Mouse (Mus musculus) midbrain, embryonic 15.5 days (tissue): Measurements from ENCODE around the gene Krt17. TPM values are rescaled to one million over a fixed set of nuclear protein-coding genes. Genes with fewer than 3 reads are reported as not detected.
A peak's percentile ranks its signal among the peaks of the same experiment; 100 is the strongest.

Experiments used
- ATAC-seq: fragments of 200-750 bp; cut with Nextera tagmentation; replicated peaks from 2 replicates; pipeline ENCODE4 v1.8.0; 2017; ENCODE audit warnings: moderate TSS enrichment
- H3K27ac ChIP-seq: fragments of 300-500 bp; sonication (generic); 2 replicates; pipeline ENCODE4 v1.5.1; 2015; ENCODE audit warnings: mild to moderate bottlenecking, inconsistent platforms
- H3K27me3 ChIP-seq: fragments of 300-500 bp; sonication (generic); replicated peaks from 2 replicates; pipeline ENCODE4 v1.6.1; 2015; ENCODE audit warnings: inconsistent platforms
- H3K36me3 ChIP-seq: fragments of 300-500 bp; sonication (generic); replicated peaks from 2 replicates; pipeline ENCODE4 v1.6.1; 2015; ENCODE audit warnings: inconsistent platforms
- H3K4me1 ChIP-seq: fragments of 300-500 bp; sonication (generic); 2 replicates; pipeline ENCODE4 v1.6.1; 2015; ENCODE audit warnings: inconsistent platforms
- H3K4me2 ChIP-seq: fragments of 300-500 bp; sonication (generic); 2 replicates; pipeline ENCODE4 v1.6.1; 2015; ENCODE audit warnings: inconsistent platforms, mild to moderate bottlenecking, moderate library complexity
- H3K4me3 ChIP-seq: fragments of 300-500 bp; sonication (generic); 2 replicates; pipeline ENCODE4 v1.5.1; 2015; ENCODE audit warnings: mild to moderate bottlenecking, inconsistent platforms
- H3K9ac ChIP-seq: fragments of 300-500 bp; sonication (generic); 2 replicates; pipeline ENCODE4 v1.6.1; 2015; ENCODE audit warnings: mild to moderate bottlenecking, inconsistent platforms
- H3K9me3 ChIP-seq: fragments of 300-500 bp; sonication (generic); 2 replicates; pipeline ENCODE4 v1.6.1; 2016; ENCODE audit warnings: inconsistent platforms
- WGBS: fragments of 180-500 bp; shearing (Covaris S2); methylation state at CpG from one replicate; pipeline ENCODE4 v1.1.7; 2015; ENCODE audit warnings: mixed read lengths; 5-methylcytosine and 5-hydroxymethylcytosine counted together
- polyA plus RNA-seq: library from polyadenylated mRNA; unstranded; fragments of >200 nt; fragmentation: Nextera tagmentation; extraction: Ambion mirVana; gene quantifications from 2 replicates; pipeline ENCODE4 v1.2.1, GENCODE M21; 2015

The Krt17 gene
- polyA plus RNA-seq, 1 experiment from 2014 or later: 1.1 TPM

DNA sequence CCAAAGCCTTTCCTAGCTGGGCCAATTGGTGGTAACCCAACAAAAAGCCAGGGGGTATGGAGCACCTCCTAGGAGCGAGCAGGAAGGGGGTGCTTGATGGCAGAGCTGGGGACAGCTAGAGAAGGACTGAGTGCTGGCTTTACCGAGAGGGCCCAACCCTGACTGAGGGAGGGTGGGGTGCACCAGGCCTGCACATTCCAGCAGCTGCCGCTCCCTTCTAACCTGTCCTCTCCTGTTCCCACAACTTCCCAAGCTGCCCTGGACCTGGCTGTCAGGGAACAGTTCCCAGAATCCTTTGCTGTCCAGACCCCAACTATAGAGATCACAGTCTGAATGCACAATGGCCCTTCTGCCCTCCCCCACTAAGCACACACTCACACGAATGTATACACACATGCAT is 24.2 kb upstream of the Krt17 start:
- H3K27ac ChIP-seq: no peak overlapping the region
- no peaks in the 10 kb centered on the region for H3K36me3 ChIP-seq
- WGBS: 82% methylated on average over 4 of the region's 4 CpGs
- ATAC-seq: no peak
- no peaks in the 10 kb centered on the region for H3K9me3 ChIP-seq
- peaks cover 2% of the 10 kb centered on the region; the same call in 1 of the 2 replicates for H3K4me1 ChIP-seq
- no peak overlapping the region for H3K4me2 ChIP-seq
- no peak overlapping the region for H3K9ac ChIP-seq
- H3K4me3 ChIP-seq: no peak overlapping the region
- H3K27me3 ChIP-seq: no peaks in the 10 kb centered on the region

- Histone ChIP-seq H3K4me3 (no peak overlapping the region), H3K9ac (no peak overlapping the region), H3K4me2 (no peak overlapping the region), H3K9me3 (no peaks in the 10 kb centered on the region), H3K27ac (no peak overlapping the region), H3K36me3 (no peaks in the 10 kb centered on the region), H3K27me3 (no peaks in the 10 kb centered on the region), H3K4me1 (peaks cover 2% of the 10 kb centered on the region; the same call in 1 of the 2 replicates)
- 0 out of 2 replicates have a peak, but pooled peaks have one; percentile 49 for ATAC-seq
- 26% methylated on average over 10 of the region's 10 CpGs for WGBS
These were observed 21.7 kb upstream of the Krt17 start for GRCm38 (mm10) chr11:100282549-100282948.

- Histone ChIP-seq H3K4me1 (peaks cover 2% of the 10 kb centered on the region; the same call in 1 of the 2 replicates), H3K9ac (no peak overlapping the region), H3K4me3 (no peak overlapping the region), H3K27ac (no peak overlapping the region), H3K4me2 (no peak overlapping the region), H3K36me3 (no peaks in the 10 kb centered on the region), H3K9me3 (no peaks in the 10 kb centered on the region), H3K27me3 (no peaks in the 10 kb centered on the region)
- WGBS: 21% methylated on average over 11 of the region's 11 CpGs
- peak; percentile 82 for ATAC-seq
These were observed 21.0 kb upstream of the Krt17 start for GRCm38 (mm10) chr11:100281596-100282544.

- WGBS: 74% methylated on average over 5 of the region's 5 CpGs
- H3K36me3 ChIP-seq: no peaks in the 10 kb centered on the region
These were observed 17.9 kb upstream of the Krt17 start for GRCm38 (mm10) chr11:100278759-100279158.

DNA sequence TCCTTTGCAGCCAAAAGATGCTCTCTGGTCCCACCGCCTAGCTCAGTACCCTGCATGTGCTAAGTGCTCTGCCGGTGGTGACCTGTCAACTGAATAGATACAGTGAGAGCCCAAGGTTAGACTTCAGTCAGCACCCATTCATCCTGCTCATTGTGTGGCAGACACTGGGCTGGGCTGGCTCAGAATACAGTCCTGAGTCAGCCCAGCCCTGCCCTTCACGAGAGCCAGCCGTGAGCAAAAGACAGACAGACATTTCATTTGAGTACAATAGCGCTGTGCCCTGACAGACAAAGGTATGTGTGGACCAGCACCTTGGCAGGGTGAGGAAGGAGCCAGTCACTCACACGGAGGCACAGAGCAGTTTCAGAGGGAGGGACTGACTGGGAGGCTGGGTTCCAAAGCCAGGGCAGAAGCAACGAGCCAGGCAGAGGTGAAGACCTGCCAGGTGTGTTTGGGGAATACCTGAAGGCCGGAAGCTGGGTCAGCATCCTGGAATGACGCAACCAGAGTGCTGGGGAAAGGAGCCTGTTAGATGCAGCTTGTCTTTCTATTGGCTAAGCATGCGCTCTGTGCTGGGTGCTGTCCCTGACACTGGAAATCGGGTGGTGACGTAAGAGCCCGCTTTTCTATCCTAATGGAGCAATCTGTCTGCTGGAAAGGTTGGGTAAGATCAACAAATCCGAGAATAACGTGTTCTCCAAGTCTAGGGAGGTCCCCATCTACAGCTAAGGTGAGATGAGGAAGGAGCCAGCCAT is 17.1 kb upstream of the Krt17 start:
- no peaks in the 10 kb centered on the region for H3K27me3 ChIP-seq

More at GRCm38 (mm10) chr11:100278759-100279158, 17.9 kb upstream of the Krt17 start:
- no peaks in the 10 kb centered on the region for H3K9me3 ChIP-seq
- no peak overlapping the region for H3K4me3 ChIP-seq
- no peak overlapping the region for H3K9ac ChIP-seq
- no peak overlapping the region for H3K4me2 ChIP-seq
- no peak overlapping the region for H3K27ac ChIP-seq
- H3K4me1 ChIP-seq: peaks cover 2% of the 10 kb centered on the region; the same call in 1 of the 2 replicates
- H3K27me3 ChIP-seq: no peaks in the 10 kb centered on the region
- ATAC-seq: no peak

GRCm38 (mm10) chr11:100275466-100275865 is 14.6 kb upstream of the Krt17 start:
- WGBS: 40% methylated on average over 5 of the region's 5 CpGs
- no peaks in the 10 kb centered on the region for H3K4me1 ChIP-seq
- H3K27ac ChIP-seq: no peak overlapping the region
- no peaks in the 10 kb centered on the region for H3K36me3 ChIP-seq
- H3K4me2 ChIP-seq: no peak overlapping the region
- no peak overlapping the region for H3K9ac ChIP-seq
- no peak overlapping the region for H3K4me3 ChIP-seq
- no peak for ATAC-seq
- no peaks in the 10 kb centered on the region for H3K27me3 ChIP-seq
- H3K9me3 ChIP-seq: no peaks in the 10 kb centered on the region

More for the DNA sequence above, 17.1 kb upstream of the Krt17 start:
- peaks cover 2% of the 10 kb centered on the region; the same call in 1 of the 2 replicates for H3K4me1 ChIP-seq
- H3K4me2 ChIP-seq: no peak overlapping the region
- no peak overlapping the region for H3K9ac ChIP-seq
- 75% methylated on average over 15 of the region's 15 CpGs for WGBS
- H3K36me3 ChIP-seq: no peaks in the 10 kb centered on the region
- ATAC-seq: no peak
- no peak overlapping the region for H3K4me3 ChIP-seq
- no peaks in the 10 kb centered on the region for H3K9me3 ChIP-seq
- H3K27ac ChIP-seq: no peak overlapping the region

DNA sequence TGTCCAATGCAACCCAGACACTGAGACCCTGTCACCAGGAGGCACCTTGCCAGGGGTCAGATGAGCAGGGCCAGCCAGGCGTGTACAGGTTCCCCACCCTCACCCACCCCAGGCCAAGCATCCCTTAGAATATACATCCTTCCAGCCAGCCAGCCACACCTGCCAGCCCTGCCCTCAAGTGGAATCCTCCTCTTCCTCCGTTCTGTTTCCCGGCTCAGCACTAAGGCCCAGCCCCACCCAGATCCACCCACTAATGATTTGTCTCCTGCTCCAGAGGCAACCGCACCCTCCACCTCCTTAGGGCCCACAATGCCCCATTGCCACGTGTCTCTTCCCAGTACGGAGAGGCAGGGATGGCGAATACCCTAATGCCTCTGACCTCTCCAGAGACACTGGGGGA is 13.9 kb upstream of the Krt17 start:
- Histone ChIP-seq H3K27ac (no peak overlapping the region), H3K4me3 (no peak overlapping the region), H3K4me1 (no peaks in the 10 kb centered on the region), H3K9ac (no peak overlapping the region), H3K4me2 (no peak overlapping the region), H3K36me3 (no peaks in the 10 kb centered on the region), H3K27me3 (no peaks in the 10 kb centered on the region), H3K9me3 (no peaks in the 10 kb centered on the region)
- WGBS: 71% methylated on average over 7 of the region's 7 CpGs
- no peak for ATAC-seq

DNA sequence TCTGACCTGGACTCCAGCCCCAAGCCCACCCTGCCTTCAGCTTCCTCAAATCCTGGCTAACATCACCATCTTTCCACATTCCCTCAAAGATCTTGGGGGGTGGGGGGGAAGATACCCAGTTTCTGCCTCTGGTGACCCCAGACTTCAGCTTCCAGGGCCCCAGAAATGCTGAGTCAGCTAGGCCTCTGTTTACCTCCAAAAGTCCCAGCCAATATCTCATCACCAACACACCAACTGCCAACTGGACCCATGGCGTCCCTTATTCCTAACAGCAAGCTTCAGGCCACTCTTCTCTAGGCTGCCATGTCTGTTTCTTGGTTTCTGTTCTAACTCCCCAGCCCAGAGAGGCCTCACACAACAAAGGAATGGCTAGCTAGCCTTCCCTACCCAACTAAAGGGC is 11.0 kb upstream of the Krt17 start:
- Histone ChIP-seq H3K9ac (no peak overlapping the region), H3K9me3 (no peaks in the 10 kb centered on the region), H3K4me2 (no peak overlapping the region), H3K27me3 (no peaks in the 10 kb centered on the region), H3K36me3 (no peaks in the 10 kb centered on the region), H3K4me1 (no peaks in the 10 kb centered on the region), H3K4me3 (no peak overlapping the region), H3K27ac (no peak overlapping the region)
- ATAC-seq: no peak
- 84% methylated on average over 1 of the region's 1 CpGs for WGBS

DNA sequence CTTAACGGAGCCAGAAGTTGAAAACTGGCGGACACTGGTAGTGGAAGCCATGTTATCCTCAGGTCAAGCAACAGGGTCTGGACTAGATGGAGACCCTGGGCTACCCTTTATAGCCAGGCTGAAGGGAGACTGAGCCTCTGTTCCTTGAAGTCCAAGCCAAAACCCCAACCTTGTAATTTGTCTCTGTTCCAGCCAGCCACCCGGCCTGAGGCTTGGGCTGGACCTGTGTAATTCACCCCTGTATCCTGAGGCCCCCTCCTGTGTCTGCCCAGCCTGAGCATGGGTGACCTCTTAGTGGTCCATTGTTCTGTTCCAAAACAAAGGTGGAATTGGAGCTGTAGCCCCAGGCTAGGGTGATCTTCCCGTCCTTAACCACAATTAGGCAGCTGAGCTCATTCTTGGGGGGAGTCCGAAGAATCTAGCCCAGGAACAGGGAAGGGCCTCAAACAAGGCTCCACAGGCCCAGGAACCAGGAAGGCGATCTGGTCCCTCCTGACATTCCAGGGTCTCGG is 9.0 kb upstream of the Krt17 start, which contains the start of gene Krt42:
Gene Krt42 (minus strand): TSS at position 51 of the 512 bp plus-strand sequence.
- Histone ChIP-seq H3K36me3 (no peaks in the 10 kb centered on the region), H3K4me2 (no peak within 1 kb of the TSS), H3K9me3 (no peaks in the 10 kb centered on the region), H3K9ac (no peak within 1 kb of the TSS), H3K4me1 (no peaks in the 10 kb centered on the region), H3K27ac (no peak within 1 kb of the TSS), H3K27me3 (no peaks in the 10 kb centered on the region), H3K4me3 (no peak within 1 kb of the TSS)
- 85% methylated on average over 7 of the region's 7 CpGs for WGBS
- ATAC-seq: no peak

DNA sequence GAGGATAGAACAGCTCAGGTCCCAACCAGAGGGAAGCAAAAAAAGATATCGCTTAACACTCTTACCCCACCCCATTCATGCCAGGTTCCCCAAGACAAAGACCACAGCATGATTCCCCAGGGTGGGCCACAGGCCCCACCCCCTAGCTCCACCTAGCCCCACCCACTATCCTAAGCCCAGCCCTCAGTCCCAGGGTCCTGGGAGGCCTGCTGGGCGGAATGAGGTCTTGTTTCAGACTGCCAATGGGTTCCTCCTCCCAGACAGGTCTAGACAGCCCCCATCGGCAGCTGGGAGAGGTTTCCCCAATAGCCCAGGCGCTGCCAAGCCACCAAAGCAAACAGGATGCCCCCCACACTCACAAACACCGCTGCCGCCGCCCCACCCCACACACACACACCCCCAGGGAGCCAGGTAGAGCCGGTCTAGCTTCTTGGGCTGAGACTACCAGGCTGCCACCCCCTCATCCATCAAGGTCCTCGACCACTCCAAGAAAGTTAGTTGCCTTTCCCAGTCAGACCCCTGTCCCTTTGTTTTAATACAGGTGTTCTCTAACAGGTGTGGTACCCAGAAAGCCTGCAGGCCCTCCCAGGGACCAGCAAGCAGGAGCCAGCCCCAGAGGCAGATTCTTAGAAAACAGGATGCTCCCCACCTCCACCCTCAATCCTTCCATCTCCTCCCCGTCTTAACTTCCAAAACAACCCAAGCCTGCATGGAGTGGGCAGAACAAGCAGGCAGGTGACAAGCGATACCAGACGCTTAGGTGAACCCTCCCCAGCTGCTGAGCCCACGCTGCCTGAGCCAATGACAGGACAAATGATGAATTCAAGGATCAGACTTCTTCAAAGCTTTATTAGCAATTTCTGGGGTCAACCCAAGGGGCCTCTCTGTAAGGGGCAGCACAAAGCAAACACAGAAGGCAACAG is 1.5 kb upstream of the Krt17 start:
- no peaks in the 10 kb centered on the region; the same call in 1 of the 2 replicates for H3K4me1 ChIP-seq
- no peak overlapping the region for H3K4me2 ChIP-seq
- H3K36me3 ChIP-seq: no peaks in the 10 kb centered on the region
- H3K9ac ChIP-seq: no peak overlapping the region
- no peak for ATAC-seq
- no peaks in the 10 kb centered on the region for H3K9me3 ChIP-seq
- H3K4me3 ChIP-seq: no peak overlapping the region
- 36% methylated on average over 13 of the region's 13 CpGs for WGBS
- no peak overlapping the region for H3K27ac ChIP-seq
- H3K27me3 ChIP-seq: no peaks in the 10 kb centered on the region

DNA sequence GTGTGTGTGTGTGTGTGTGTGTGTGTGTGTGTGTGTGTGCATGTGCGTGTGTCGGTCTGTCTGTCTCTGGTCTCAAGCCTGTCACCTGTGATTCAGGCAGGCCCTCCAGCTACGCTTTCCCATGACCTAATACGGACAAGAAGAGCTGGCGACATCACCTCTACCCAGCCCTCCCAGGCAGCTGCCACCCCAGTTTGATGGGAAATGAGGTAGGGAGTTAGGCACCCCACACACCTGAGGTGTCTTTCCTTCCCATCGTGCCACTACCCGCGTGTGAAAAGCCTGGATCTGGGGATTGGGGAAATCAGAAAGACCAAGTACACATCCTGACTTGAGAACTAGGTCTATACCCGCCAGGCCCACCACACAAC is 391 bp upstream of the Krt17 start:
- Histone ChIP-seq H3K9ac (no peak overlapping the region), H3K27me3 (no peaks in the 10 kb centered on the region), H3K27ac (no peak overlapping the region), H3K4me3 (no peak overlapping the region), H3K4me2 (no peak overlapping the region), H3K9me3 (no peaks in the 10 kb centered on the region), H3K36me3 (no peaks in the 10 kb centered on the region), H3K4me1 (no peaks in the 10 kb centered on the region; the same call in 1 of the 2 replicates)
- no peak for ATAC-seq
- WGBS: 76% methylated on average over 9 of the region's 9 CpGs
